24 mouse cellular contexts compared by ENCODE assay signal in the genomic region with DNA sequence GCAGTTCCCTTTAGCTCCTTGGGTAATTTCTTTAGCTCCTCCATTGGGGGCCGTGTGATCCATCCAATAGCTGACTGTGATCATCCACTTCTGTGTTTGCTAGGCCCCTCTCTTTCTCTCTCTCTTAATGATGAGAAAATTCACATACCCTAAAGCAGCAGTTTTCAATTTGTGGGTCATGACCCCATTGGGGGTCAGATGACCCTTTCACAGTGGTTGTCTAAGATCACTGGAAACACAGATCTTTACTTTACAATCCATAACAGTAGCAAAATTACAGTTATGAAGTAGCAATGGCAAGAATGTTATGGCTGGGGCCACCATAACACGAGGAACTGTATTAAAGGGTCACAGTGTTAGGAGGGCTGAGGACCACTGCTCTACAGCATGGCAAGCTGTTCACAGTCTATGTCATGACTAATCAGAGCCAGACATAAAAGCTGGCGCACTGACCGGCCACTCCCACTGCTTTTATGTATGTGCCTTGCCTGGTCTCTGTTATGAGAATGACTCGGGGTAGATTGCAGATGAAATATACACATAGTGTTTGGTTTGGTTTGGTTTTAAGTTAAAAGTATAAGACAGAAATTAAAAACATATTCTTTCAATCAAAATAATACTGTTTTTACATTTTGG. TPM values are rescaled to one million over a fixed set of nuclear protein-coding genes. Genes with fewer than 3 reads are reported as not detected.
DNase-seq lines count a peak whose midpoint lies in the region; ATAC-seq and TF ChIP-seq lines count a peak whose summit lies in the region.
"Had no signal": no experiment of that assay in that cellular context is flagged by ENCODE, and none has a peak within 500 bp of the region (broad histone marks: within the 10 kb centered on the region; RNA-seq: fewer than 3 reads in every experiment).

No protein-coding gene starts in this region.

- no peaks in the 10 kb centered on the region for H3K4me1 ChIP-seq in neural tube, embryonic 15.5 days
- H3K4me1 ChIP-seq in liver, embryonic 11.5 days (replicated peaks; ENCODE audit: control insufficient read depth, insufficient read depth, low read length) = peaks cover 9% of the 10 kb centered on the region
- H3K4me1 ChIP-seq in cerebellum, adult 2 months (ENCODE audit: control insufficient read depth, insufficient read depth, low read length) = no peaks in the 10 kb centered on the region
- H3K4me1 ChIP-seq: heart, embryonic 15.5 days; hindbrain, embryonic 15.5 days had no signal

- DNase-seq in embryo, embryonic 10 days (ENCODE audit: low spot score) = peak; percentile 55
- no peak for DNase-seq in embryo, embryonic 11 days
- DNase-seq in neural tube, embryonic 10.5 days (ENCODE audit: extremely low spot score, low spot score) = peak; percentile 26
- DNase-seq in liver, embryonic 11.5 days (ENCODE audit: low spot score) = no peak
- no peak for DNase-seq in cerebellum, adult 2 months
- DNase-seq in yolk sac, embryonic 10.5 days (ENCODE audit: low spot score) = no peak
- DNase-seq in spleen, postnatal 4 days (ENCODE audit: low spot score in 2 of 2) = no peak
- DNase-seq: adrenal gland, postnatal 36 days; gastrocnemius, postnatal 36 days; heart, postnatal 4 days; kidney, adult 9 months; kidney, postnatal 14 days; lung, embryonic 14.5 days; lung, postnatal 36 days; thymus, adult 2 months had no signal

- no peak for TF ChIP-seq CTCF in cerebellum, adult 2 months (IDR thresholded peaks at IDR 0.05; ENCODE audit: borderline replicate concordance, insufficient read depth, low read depth, low read length)

- WGBS in neural tube, embryonic 15.5 days = 77% methylated on average over 5 of the region's 5 CpGs
- WGBS in liver, embryonic 11.5 days = 73% methylated on average over 5 of the region's 5 CpGs
- WGBS in cerebellum, adult 2 months = 80% methylated on average over 5 of the region's 5 CpGs

- H3K9ac ChIP-seq in neural tube, embryonic 15.5 days (replicated peaks) = no peak overlapping the region
- H3K9ac ChIP-seq in liver, embryonic 11.5 days (ENCODE audit: low read depth, low read length) = no peak overlapping the region
- H3K9ac ChIP-seq: heart, embryonic 15.5 days; hindbrain, embryonic 15.5 days; limb, embryonic 15.5 days; lung, embryonic 14.5 days had no signal

- H3K4me3 ChIP-seq in neural tube, embryonic 15.5 days (replicated peaks) = no peak overlapping the region
- H3K4me3 ChIP-seq in liver, embryonic 11.5 days (ENCODE audit: low read depth, low read length) = no peak overlapping the region
- no peak overlapping the region for H3K4me3 ChIP-seq in cerebellum, adult 2 months (replicated peaks; ENCODE audit: insufficient read depth, low read depth, low read length)
- H3K4me3 ChIP-seq: heart, embryonic 15.5 days; hindbrain, embryonic 15.5 days; layer of hippocampus, adult 2 months; limb, embryonic 15.5 days had no signal

- no peak for TF ChIP-seq POLR2A in cerebellum, adult 2 months (IDR thresholded peaks at IDR 0.05; ENCODE audit: borderline replicate concordance, insufficient read depth, low read length)

- H3K27ac ChIP-seq in neural tube, embryonic 15.5 days (replicated peaks) = no peak overlapping the region
- no peak overlapping the region for H3K27ac ChIP-seq in liver, embryonic 11.5 days (ENCODE audit: low read depth, low read length)
- no peak overlapping the region for H3K27ac ChIP-seq in cerebellum, adult 2 months (ENCODE audit: insufficient read depth, low read length)
- H3K27ac ChIP-seq: heart, embryonic 15.5 days; hindbrain, embryonic 15.5 days; layer of hippocampus, adult 2 months; limb, embryonic 15.5 days; stomach, postnatal 0 days had no signal

- H3K4me2 ChIP-seq in neural tube, embryonic 15.5 days = no peak overlapping the region
- no peak overlapping the region for H3K4me2 ChIP-seq in liver, embryonic 11.5 days
- H3K4me2 ChIP-seq: heart, embryonic 15.5 days; hindbrain, embryonic 15.5 days; limb, embryonic 15.5 days; lung, embryonic 14.5 days had no signal

- no peaks in the 10 kb centered on the region for H3K27me3 ChIP-seq in neural tube, embryonic 15.5 days (replicated peaks)
- no peaks in the 10 kb centered on the region for H3K27me3 ChIP-seq in liver, embryonic 11.5 days (replicated peaks; ENCODE audit: control insufficient read depth, insufficient read depth, low read length)
- H3K27me3 ChIP-seq in cerebellum, adult 2 months (ENCODE audit: control insufficient read depth, insufficient read depth, low read length) = no peaks in the 10 kb centered on the region
- H3K27me3 ChIP-seq: heart, embryonic 15.5 days; hindbrain, embryonic 15.5 days; Patski had no signal

- no peak for ATAC-seq in neural tube, embryonic 15.5 days (ENCODE audit: low FRiP score)
- ATAC-seq in liver, embryonic 11.5 days (replicated peaks; ENCODE audit: low FRiP score) = peak; percentile 50
- ATAC-seq: CD4-positive, CD25-positive, alpha-beta regulatory T cell, adult 4 months; intestine, embryonic 16.5 days; Patski had no signal

- no peaks in the 10 kb centered on the region for H3K36me3 ChIP-seq in neural tube, embryonic 15.5 days
- H3K36me3 ChIP-seq in liver, embryonic 11.5 days (ENCODE audit: control insufficient read depth, insufficient read depth, low read length) = no peaks in the 10 kb centered on the region
- H3K36me3 ChIP-seq: heart, embryonic 15.5 days; hindbrain, embryonic 15.5 days; limb, embryonic 15.5 days had no signal

- no peaks in the 10 kb centered on the region for H3K9me3 ChIP-seq in neural tube, embryonic 15.5 days (replicated peaks)
- no peaks in the 10 kb centered on the region for H3K9me3 ChIP-seq in liver, embryonic 11.5 days (ENCODE audit: control insufficient read depth, low read length)
- H3K9me3 ChIP-seq: heart, embryonic 15.5 days; hindbrain, embryonic 15.5 days; limb, embryonic 15.5 days had no signal

RNA-seq across cellular contexts. Expression of a gene that starts 13.0 kb away (rescaled TPM):
- polyA plus RNA-seq in neural tube, embryonic 15.5 days (2015; fragmentation: Nextera tagmentation; extraction: Ambion mirVana) = 159 and 172 TPM in 2 replicates
- 397 and 398 TPM in 2 replicates for polyA plus RNA-seq in liver, embryonic 11.5 days (2014; fragmentation: Nextera tagmentation; extraction: Ambion mirVana)
- polyA plus RNA-seq in cerebellum, adult 2 months (2012; rRNA removed) = 115 and 131 TPM in 2 replicates

Comparison
In these comparisons a context has a peak if more than half of its experiments do, and no peak if none do; other contexts are left out.
1. DNase-seq: peak in embryo, embryonic 10 days (single experiment) and neural tube, embryonic 10.5 days (single experiment); none in embryo, embryonic 11 days (single experiment), liver, embryonic 11.5 days (single experiment), cerebellum, adult 2 months (0 of 2), yolk sac, embryonic 10.5 days (single experiment) and spleen, postnatal 4 days (0 of 2).